Mouse (Mus musculus): Measurements from ENCODE around the gene Arrdc2.

The Arrdc2 gene

GRCm38 (mm10) chr8:70839408-70840351, at the start of gene Arrdc2:
Arrdc2 (minus strand) TSS chr8:70839720.
- DNase-seq, result peak; percentile 99

GRCm38 (mm10) chr8:70887669-70888068, 48.1 kb upstream of the Arrdc2 start:
- no peak for DNase-seq

- DNase-seq, result no peak
Measured at GRCm38 (mm10) chr8:70885612-70886011, 46.1 kb upstream of the Arrdc2 start.

GRCm38 (mm10) chr8:70884683-70885082, 45.2 kb upstream of the Arrdc2 start:
- DNase-seq, result no peak

- no peak for DNase-seq
Measured at GRCm38 (mm10) chr8:70884186-70884585, 44.7 kb upstream of the Arrdc2 start.

DNA sequence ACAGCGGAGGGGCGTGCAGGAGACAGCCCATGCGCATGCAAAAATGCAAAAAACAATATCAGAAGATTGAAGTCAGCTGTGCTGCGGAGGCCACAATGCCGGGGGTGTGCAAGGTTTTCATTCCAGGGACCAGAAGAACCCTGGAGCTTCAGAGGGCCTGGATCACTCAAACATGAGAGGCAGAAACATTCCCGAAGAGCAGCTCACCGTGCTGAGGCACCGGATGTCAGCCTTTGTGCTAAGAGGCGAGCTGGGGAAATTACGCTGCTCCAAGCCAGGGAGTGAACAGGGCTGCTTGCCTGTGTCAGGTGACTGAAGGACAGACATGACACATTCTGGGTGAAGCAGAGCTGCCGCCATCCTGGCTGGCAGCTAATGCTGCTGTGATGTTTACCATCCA, 41.0 kb upstream of the Arrdc2 start:
- no peak for DNase-seq

- peak; percentile 41 for DNase-seq
Measured at GRCm38 (mm10) chr8:70880126-70880525, 40.6 kb upstream of the Arrdc2 start.

DNA sequence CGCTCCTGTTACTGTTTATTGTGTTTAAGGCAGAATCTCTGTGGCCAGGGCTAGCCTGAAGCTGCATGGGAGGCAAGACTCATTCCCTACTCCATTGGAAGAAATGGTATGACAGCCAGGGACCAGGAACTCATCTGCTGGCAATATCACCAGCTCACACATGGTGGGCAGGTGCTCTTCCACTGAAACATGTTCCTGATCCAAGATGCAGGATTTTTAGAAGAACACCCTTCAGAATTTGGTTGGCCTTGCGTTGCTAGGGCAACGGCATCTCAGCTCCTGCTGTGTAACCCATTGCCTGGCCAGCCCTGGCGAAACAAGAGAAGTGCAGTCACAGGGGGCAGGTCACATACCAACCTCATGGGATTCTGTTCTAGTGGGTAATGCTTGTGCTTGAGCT, 40.0 kb upstream of the Arrdc2 start:
- no peak for DNase-seq

DNA sequence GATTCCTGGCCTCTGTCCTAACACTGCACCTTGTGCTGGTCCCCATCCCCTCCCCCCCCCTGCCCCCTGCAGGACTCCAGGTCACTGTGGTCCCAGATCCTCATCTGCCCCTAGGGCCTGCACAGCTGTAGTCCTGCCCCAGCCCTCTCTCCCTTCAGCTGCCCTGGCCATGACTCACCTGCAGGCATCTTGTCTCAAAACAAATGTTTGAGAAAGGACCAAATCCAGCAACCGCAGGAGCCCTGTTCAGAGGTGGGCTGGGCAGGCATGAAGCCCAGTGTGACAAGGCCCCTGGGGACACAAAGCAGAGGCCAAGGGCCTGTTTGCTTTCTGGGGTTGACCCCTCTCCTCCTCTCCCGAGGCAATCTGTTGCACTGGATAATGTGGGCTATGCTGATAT, 38.7 kb upstream of the Arrdc2 start:
- no peak for DNase-seq

DNA sequence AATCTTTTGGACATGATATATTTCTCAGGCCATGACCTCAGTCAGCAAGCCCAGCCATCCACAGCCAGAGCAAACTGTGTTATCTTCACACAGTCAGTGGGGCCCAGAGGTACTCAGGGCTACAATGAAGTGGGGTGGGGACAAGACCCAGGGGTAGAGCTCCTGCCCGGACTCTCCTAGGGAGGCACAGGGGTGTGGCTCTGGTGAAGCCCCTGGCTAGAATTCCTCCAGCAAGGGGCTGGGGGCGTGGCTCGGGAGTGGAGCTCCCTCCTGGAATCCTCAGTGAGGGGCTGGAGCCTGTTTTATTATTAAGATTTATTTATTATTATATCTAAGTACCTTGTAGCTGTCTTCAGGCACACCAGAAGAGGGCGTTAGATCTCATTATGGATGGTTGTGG, 36.9 kb upstream of the Arrdc2 start:
- DNase-seq, result no peak

GRCm38 (mm10) chr8:70874441-70874840, 34.9 kb upstream of the Arrdc2 start:
- DNase-seq, result no peak

- DNase-seq, result peak; percentile 97
Measured at GRCm38 (mm10) chr8:70873364-70873985, 34.0 kb upstream of the Arrdc2 start, which contains the start of gene Ccdc124. Ccdc124 (minus strand) TSS chr8:70873935.

DNA sequence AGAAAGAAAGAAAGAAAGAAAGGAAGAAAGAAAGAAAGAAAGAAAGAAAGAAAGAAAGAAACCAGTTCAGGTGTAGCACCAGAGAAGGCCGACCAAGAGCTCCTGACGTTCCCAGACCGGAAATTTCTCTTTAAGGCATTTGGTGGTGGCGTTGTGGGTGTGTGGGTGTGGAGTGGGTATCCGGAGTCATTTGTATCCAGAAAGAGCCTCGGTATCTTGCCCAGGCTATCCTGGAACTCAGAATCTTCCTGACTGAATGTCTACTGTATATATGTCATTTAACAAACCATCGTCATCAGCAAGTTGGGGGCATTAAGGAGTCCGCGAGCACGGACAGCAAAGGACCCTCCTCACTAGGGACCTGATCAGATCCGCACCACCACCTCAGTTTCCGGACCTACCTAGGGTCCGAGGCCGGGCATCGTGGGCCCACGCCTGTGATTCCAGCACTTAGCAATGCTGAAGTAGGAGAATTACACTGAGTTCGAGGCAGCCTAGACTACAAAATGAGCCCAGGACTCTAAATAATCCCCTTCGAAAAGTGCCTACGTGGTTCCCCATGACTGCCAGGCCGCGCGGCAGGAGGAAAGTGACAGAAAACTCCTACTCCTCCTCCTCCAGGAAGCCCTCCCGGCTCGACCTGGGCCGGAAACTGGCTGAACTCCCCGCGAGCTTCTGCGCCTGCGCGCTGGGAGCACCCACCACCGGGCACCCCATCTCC, 33.3 kb upstream of the Arrdc2 start:
- DNase-seq, result no peak

DNA sequence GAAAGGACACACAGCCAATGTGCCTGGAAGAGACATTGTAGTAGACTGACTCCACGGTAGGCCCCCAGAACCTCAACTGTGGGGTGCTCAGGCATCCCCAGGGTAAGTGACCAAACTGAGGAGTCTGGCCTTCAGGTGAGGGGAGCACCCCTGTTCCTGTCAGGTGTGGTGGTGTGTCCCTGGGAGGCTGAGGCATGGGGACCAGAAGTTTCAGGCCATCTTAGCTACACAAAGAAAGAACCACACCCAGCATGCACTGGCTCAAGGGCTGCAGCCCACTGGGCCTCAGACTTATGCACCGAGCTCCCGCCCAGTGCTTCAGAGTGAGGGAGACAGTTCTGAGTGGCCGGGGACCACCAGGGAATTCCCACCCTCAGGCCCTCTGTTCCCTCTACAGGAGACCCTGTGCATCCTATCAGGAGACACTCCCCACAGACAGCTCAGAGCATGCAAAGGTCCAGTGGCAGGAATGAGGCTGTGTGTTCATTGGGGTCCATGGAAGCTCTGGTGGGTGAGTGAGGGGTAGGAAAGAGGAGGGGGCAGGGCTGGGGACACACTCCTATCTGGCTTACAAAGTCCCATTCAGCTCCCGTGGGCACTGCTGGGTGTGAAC, 31.8 kb upstream of the Arrdc2 start:
- DNase-seq, result no peak

DNA sequence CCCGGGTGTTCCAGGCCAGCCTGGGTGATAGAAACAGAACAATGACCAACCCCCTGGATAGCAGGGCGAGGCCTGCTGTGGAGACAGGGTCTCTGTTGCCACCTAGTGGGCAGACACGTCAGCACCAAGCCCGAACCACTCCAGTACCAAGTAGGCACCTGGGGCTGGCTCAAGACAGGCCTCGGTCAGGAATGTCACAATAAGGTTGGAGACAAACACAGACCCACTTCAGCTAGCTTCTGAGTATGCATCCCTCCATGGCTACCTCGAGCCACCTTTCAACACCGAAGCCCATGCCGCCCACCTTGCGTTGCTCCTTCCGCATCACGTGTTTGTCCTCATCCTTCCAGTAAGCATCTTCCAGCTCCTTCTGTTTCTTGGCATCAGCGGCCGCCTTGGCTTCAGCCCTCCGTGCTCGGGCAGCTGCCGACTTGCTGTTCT, 30.1 kb upstream of the Arrdc2 start:
- peak; percentile 85 for DNase-seq

DNA sequence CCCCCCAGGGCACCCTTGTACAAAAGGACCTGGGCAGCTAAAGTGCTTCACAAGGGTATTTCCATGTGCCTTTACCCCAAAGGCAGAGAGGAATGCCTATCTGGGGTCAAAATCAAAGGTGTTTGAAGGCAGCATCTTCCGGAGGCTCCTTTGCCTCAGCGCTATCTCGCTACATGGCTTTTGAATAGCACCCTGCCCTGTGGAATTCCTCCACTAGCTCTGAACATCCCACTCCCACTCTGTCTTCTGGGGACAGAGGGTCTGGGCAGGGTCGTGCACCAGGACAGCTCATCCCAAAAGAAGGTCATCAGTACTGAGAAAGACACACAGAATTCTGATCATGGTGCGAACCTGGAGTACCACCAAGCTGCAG, 29.7 kb upstream of the Arrdc2 start:
- DNase-seq, result no peak

DNA sequence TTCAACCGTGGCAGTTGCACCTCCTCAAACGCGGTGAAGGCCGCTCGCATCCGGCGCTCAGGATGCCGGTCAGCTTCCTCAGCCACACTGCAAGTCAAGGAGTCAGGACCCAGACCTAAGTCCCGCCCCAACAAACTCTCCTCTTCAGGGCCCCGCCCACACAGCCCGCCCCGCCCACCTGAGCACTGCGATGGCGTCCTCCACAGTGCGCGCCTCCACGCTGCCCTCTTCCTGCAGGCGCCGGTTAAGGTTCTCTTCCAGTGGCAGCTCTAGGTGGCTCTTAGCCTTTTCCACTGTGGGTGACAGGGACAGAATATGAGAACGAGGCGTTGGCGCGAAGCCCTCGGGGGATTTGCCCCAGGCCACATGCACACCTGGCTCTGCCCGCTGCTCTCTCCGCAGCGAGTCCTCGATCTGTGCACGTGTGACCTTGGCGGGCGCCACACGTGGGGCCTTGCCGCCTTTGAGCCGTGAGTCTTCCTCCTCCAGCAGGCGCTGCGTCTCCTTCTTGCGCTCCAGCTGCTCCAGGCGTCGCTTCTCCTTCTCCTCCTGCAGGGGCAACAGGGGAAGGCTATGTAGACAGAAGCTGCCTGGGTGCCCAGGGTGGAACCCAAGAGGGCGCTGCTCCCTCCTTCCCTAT, 29.2 kb upstream of the Arrdc2 start:
- peak; percentile 78 for DNase-seq

- DNase-seq, result no peak
Measured at GRCm38 (mm10) chr8:70866566-70866965, 27.0 kb upstream of the Arrdc2 start.

DNA sequence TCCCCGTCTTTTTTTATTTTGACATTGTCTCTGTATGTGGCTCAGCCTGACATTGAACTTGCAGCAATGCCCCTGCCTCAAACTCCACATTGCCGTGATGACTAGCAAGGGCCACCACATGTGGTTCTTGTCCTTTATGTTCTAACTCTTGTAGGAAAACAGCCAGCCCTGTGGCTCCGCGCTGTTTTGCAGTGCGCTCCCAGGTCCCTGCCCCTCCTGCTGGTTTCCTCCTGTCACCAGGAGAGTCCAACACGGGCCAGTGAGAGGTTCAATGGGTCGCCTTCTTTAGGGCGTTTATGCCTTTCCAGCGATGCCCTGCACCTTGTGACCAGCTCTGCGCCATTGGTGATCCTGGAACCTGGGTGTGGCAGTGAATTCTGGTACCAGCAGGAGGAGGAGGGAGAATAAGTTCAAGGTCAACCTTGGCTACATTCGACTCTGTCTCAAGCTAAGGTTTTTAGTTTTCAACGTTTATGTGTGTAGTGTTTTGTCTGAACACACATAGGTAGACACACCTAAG, 26.5 kb upstream of the Arrdc2 start:
- no peak for DNase-seq

GRCm38 (mm10) chr8:70865350-70866000, 26.0 kb upstream of the Arrdc2 start:
- peak; percentile 99 for DNase-seq

DNA sequence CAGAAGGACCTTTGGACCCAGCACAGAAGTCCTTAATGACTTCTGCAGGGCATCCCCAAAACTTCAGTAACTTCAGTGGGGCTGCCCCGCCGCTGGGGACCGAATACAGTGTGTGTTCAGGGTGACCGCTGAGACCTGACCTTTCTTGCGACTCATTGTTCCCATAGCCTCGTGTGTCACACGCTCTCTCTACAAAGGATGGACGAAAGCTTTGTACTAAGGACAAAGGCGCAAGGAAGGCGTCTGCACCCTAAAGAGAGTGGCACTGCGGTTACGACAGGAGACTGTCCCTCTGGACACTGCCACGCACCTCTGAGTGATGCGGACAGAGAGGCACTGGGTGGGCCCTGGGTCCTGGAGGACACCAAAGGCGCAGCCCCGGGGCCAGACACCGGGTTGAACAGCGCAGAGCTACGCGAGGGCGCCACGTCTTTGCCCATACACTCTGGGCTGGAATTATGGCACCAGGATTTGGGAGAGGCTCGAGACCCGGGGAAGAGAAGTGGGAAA, 25.2 kb upstream of the Arrdc2 start:
- peak; percentile 28 for DNase-seq
